Mouse (Mus musculus) telencephalon, adult 2 months (tissue): Measurements from ENCODE around the gene Cacna1h.

Source experiments
- DNase-seq: peaks from one replicate; pipeline ENCODE4 v3.0.0-alpha.2; 2011; ENCODE audit warnings: low read depth, low spot score

Cacna1h gene

GRCm38 (mm10) chr17:25408302-25408999 is 25.1 kb downstream of the Cacna1h start:
- no peak for DNase-seq

GRCm38 (mm10) chr17:25407352-25407751 is 26.2 kb downstream of the Cacna1h start:
- no peak for DNase-seq

- peak; percentile 58 for DNase-seq
Measured at GRCm38 (mm10) chr17:25406011-25406441, 27.6 kb downstream of the Cacna1h start.

- no peak for DNase-seq
Measured at GRCm38 (mm10) chr17:25405224-25405895, 28.2 kb downstream of the Cacna1h start.

GRCm38 (mm10) chr17:25404190-25404589 is 29.4 kb downstream of the Cacna1h start:
- DNase-seq: no peak

GRCm38 (mm10) chr17:25402224-25402623 is 31.4 kb downstream of the Cacna1h start:
- no peak for DNase-seq

GRCm38 (mm10) chr17:25401491-25401890 is 32.1 kb downstream of the Cacna1h start:
- DNase-seq: no peak

GRCm38 (mm10) chr17:25400443-25400842 is 33.1 kb downstream of the Cacna1h start:
- no peak for DNase-seq

GRCm38 (mm10) chr17:25398520-25398838 is 35.1 kb downstream of the Cacna1h start:
- DNase-seq: no peak

- no peak for DNase-seq
Measured at GRCm38 (mm10) chr17:25397804-25398519, 35.6 kb downstream of the Cacna1h start.

- DNase-seq: no peak
Measured at GRCm38 (mm10) chr17:25394526-25394925, 39.1 kb downstream of the Cacna1h start.

GRCm38 (mm10) chr17:25374011-25374410 is 59.6 kb downstream of the Cacna1h start:
- no peak for DNase-seq

- no peak for DNase-seq
Measured at GRCm38 (mm10) chr17:25372491-25372890, 61.1 kb downstream of the Cacna1h start.

- no peak for DNase-seq
Measured at GRCm38 (mm10) chr17:25368973-25369372, 64.6 kb downstream of the Cacna1h start, which contains the start of gene Tpsg1. Gene Tpsg1, plus strand, starts transcription at chr17:25369273.

- no peak for DNase-seq
Measured at GRCm38 (mm10) chr17:25366005-25366404, 67.6 kb downstream of the Cacna1h start, which contains the start of gene Tpsb2. Gene Tpsb2, plus strand, starts transcription at chr17:25366305.

GRCm38 (mm10) chr17:25363726-25364125 is 69.9 kb downstream of the Cacna1h start:
- DNase-seq: no peak

GRCm38 (mm10) chr17:25361291-25361690 is 72.3 kb downstream of the Cacna1h start:
- DNase-seq: no peak

GRCm38 (mm10) chr17:25345462-25345861 is 88.1 kb downstream of the Cacna1h start, which contains the start of gene Tpsab1:
Gene Tpsab1, minus strand, starts transcription at chr17:25345562.
- no peak for DNase-seq

GRCm38 (mm10) chr17:25341490-25341889 is 92.1 kb downstream of the Cacna1h start:
- no peak for DNase-seq

GRCm38 (mm10) chr17:25340003-25340402 is 93.6 kb downstream of the Cacna1h start:
- no peak for DNase-seq

GRCm38 (mm10) chr17:25338218-25338617 is 95.4 kb downstream of the Cacna1h start:
- no peak for DNase-seq

GRCm38 (mm10) chr17:25333943-25334342 is 99.6 kb downstream of the Cacna1h start:
- DNase-seq: peak; percentile 12
